Mouse (Mus musculus): ENCODE results near the gene Xaf1. TPM values are rescaled to one million over a fixed set of nuclear protein-coding genes. Genes with fewer than 3 reads are reported as not detected.

The Xaf1 gene
- polyA plus RNA-seq, 1 experiment from 2014 or later, result 1.1 TPM

GRCm38 (mm10) chr11:72362347-72362741 lies 60.9 kb downstream of the Xaf1 start, which contains the start of gene Tekt1:
Gene Tekt1, minus strand, starts transcription at chr11:72362442.
- peak within 1 kb of the TSS; percentile 76 for H3K9ac ChIP-seq (ENCODE audit: low read length)
- H3K4me2 ChIP-seq (ENCODE audit: low read length), result peak within 1 kb of the TSS; percentile 89
- no peaks in the 10 kb centered on the region for H3K9me3 ChIP-seq (replicated peaks; ENCODE audit: control insufficient read depth, low read length)
- WGBS, result 29% methylated on average over 10 of the region's 10 CpGs
- peak within 1 kb of the TSS; percentile 45 for H3K4me3 ChIP-seq (ENCODE audit: low read depth, low read length)
- ATAC-seq (no peak), DNase-seq (ENCODE audit: low spot score) (no peak)
- peak within 1 kb of the TSS; percentile 58 for H3K27ac ChIP-seq (ENCODE audit: low read depth, low read length)
- no peaks in the 10 kb centered on the region for H3K27me3 ChIP-seq (replicated peaks; ENCODE audit: control insufficient read depth, insufficient read depth, low read length)
- H3K4me1 ChIP-seq (ENCODE audit: control insufficient read depth, insufficient read depth, low read length), result 0 out of 2 replicates have a peak, but pooled peaks cover 7% of the 10 kb centered on the region
- no peaks in the 10 kb centered on the region for H3K36me3 ChIP-seq (ENCODE audit: control insufficient read depth, insufficient read depth, low read length)

Other genes with a start within 250 kb of the Xaf1 start
- 0.94 and 1.4 TPM in 2 replicates for gene Pitpnm3, start 165.9 kb upstream of the Xaf1 start, polyA plus RNA-seq (2014; fragmentation: Nextera tagmentation; extraction: Ambion mirVana)
- 0.07 and 0.15 TPM in 2 replicates for gene Gm43951, start 94.8 kb upstream of the Xaf1 start, polyA plus RNA-seq (2014; fragmentation: Nextera tagmentation; extraction: Ambion mirVana)
- gene 4933427D14Rik, start 94.2 kb upstream of the Xaf1 start, polyA plus RNA-seq (2014; fragmentation: Nextera tagmentation; extraction: Ambion mirVana), result 12.8 and 19.9 TPM in 2 replicates
- gene Txndc17, start 94.1 kb upstream of the Xaf1 start, polyA plus RNA-seq (2014; fragmentation: Nextera tagmentation; extraction: Ambion mirVana), result 118 and 131 TPM in 2 replicates
- 64.7 and 69.6 TPM in 2 replicates for gene Med31, start 86.0 kb upstream of the Xaf1 start, polyA plus RNA-seq (2014; fragmentation: Nextera tagmentation; extraction: Ambion mirVana)
- gene Slc13a5, start 34.4 kb upstream of the Xaf1 start, polyA plus RNA-seq (2014; fragmentation: Nextera tagmentation; extraction: Ambion mirVana), result 0.24 and 0.51 TPM in 2 replicates
- not detected in 2 replicates for gene Fbxo39, start 12.8 kb downstream of the Xaf1 start, polyA plus RNA-seq (2014; fragmentation: Nextera tagmentation; extraction: Ambion mirVana)
- gene Tekt1, start 60.8 kb downstream of the Xaf1 start, polyA plus RNA-seq (2014; fragmentation: Nextera tagmentation; extraction: Ambion mirVana), result 10.4 and 10.5 TPM in 2 replicates
- gene Smtnl2, start 110.1 kb downstream of the Xaf1 start, polyA plus RNA-seq (2014; fragmentation: Nextera tagmentation; extraction: Ambion mirVana), result 1.4 and 1.6 TPM in 2 replicates
- not detected in 2 replicates for gene Ggt6, start 133.9 kb downstream of the Xaf1 start, polyA plus RNA-seq (2014; fragmentation: Nextera tagmentation; extraction: Ambion mirVana)
- gene Mybbp1a, start 139.7 kb downstream of the Xaf1 start, polyA plus RNA-seq (2014; fragmentation: Nextera tagmentation; extraction: Ambion mirVana), result 80.5 and 82.1 TPM in 2 replicates
- gene Spns2, start 188.3 kb downstream of the Xaf1 start, polyA plus RNA-seq (2014; fragmentation: Nextera tagmentation; extraction: Ambion mirVana), result 4.6 and 5.8 TPM in 2 replicates
- gene Spns3, start 248.9 kb downstream of the Xaf1 start, polyA plus RNA-seq (2014; fragmentation: Nextera tagmentation; extraction: Ambion mirVana), result 0.10 and 0.16 TPM in 2 replicates

All from forebrain, embryonic 14.5 days (tissue).